Mouse (Mus musculus) cortical plate, adult 2 months (tissue): ENCODE measurements around the gene Nrip3. TPM values are rescaled to one million over a fixed set of nuclear protein-coding genes. Genes with fewer than 3 reads are reported as not detected.

Experiments
- H3K27ac ChIP-seq: fragments of 200-500 bp; 2 replicates; pipeline ENCODE4 v1.5.1; 2012; ENCODE audit warnings: low read length, control low read depth, inconsistent platforms; ENCODE audit not compliant: insufficient read depth
- H3K4me1 ChIP-seq: fragments of 200-500 bp; 2 replicates; pipeline ENCODE4 v1.6.1; 2011; ENCODE audit warnings: low read length; ENCODE audit not compliant: control insufficient read depth, insufficient read depth
- H3K4me3 ChIP-seq: fragments of 200-500 bp; 2 replicates; pipeline ENCODE4 v1.5.1; 2011; ENCODE audit warnings: mild to moderate bottlenecking, low read length, control low read depth; ENCODE audit not compliant: insufficient read depth
- CTCF ChIP-seq: fragments of 200-500 bp; IDR thresholded peaks from 2 replicates; pipeline ENCODE4 v1.5.1; 2011; ENCODE audit warnings: mild to moderate bottlenecking, control low read depth, low read length; ENCODE audit not compliant: insufficient read depth; ENCODE audit errors: extremely low read depth
- POLR2A ChIP-seq: fragments of 200-500 bp; IDR thresholded peaks from 2 replicates; pipeline ENCODE4 v1.6.1; 2011; ENCODE audit warnings: mild to moderate bottlenecking, low read length, control low read depth; ENCODE audit not compliant: insufficient read depth; ENCODE audit errors: extremely low read depth
- polyA plus RNA-seq: library from polyadenylated mRNA; depleted of rRNA; stranded (reverse); fragments of >200 nt; gene quantifications from 2 replicates; pipeline ENCODE4 v1.2.3, GENCODE M21; 2012; rRNA removed

Nrip3 gene
- 45.1 and 47.7 TPM in 2 replicates for polyA plus RNA-seq

DNA sequence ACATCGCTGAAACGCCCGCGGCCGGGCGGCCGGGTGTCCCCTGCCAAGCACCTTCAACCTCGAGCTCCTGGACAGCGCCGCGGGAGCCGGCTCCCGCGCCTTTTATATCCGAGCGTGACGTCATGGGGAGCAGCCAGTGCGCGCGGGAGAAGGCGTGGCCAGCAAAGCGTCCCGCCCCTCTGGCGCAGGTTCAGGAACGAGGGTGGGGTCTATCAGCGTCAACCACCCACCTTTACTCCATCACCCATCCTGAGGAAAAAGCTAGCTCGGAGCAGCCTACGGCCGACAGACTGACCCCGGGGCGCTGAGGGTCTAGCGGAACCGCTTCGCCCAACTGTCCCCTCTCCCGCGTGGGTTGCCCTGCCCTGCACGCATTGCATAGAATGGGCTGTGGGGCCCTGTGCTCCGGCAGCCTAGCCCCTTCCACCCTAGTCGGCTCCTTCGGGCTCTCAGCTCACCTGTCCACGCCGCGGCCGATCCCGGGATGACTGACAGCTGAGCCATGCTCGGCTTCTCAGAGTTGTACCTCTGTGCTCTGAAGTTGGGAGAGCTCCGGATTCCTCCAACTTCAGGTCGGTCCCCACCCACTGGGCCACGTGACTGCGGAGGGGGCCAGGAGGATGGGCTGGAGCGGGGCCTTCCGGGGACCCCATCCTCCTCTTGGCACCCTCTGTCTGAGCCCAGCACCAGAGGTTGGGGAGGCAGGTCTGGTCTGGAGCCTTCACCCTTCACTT is at the start of gene Nrip3:
Gene Nrip3, minus strand, starts transcription at position 556 of the 734 bp plus-strand sequence.
- TF ChIP-seq POLR2A, result peak; percentile 67
- no peak for TF ChIP-seq CTCF
- Histone ChIP-seq H3K4me1 (no peaks in the 10 kb centered on the region), H3K27ac (no peak within 1 kb of the TSS), H3K4me3 (peak within 1 kb of the TSS; percentile 58)

DNA sequence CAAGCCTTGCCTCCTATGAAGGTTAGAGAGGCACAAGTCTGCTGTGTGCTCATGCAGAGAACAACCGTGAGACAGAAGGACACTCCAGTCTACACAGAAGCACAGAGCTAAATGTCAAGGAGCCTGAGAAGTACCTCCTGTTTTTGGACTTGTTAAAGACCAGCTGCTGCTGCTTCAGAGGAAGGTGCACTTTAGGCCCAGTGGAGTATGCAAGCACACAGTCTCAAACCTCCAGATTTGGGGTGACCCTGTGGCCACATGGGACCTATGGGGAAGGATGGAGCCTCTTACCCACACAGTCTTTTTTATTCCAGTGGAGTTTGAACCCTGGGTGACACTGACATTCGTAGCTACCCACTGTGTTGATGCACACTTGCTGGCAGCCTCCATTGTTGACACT is 49.6 kb upstream of the Nrip3 start:
- no peak overlapping the region for H3K4me3 ChIP-seq
- TF ChIP-seq POLR2A, result no peak
- no peak for TF ChIP-seq CTCF
- no peak overlapping the region for H3K27ac ChIP-seq
- H3K4me1 ChIP-seq, result no peaks in the 10 kb centered on the region

DNA sequence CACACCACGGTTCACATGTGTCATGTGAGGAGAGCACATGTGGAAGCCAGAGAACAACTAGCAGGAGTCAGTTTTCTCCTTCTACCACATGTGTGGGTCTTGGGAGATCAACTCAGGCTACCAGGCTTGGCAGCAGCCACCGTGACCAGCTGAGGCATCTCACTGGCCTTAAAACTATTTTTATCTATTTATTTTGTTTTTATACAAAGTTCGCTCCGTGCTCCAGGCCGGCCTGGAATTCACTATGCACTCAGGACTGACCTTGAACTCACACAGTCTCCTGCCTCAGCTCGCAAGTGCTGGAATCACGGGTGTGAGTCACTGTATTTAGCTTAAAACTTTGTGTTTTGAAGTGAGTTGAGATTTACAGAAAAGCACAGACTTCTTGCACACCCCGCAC is 45.1 kb upstream of the Nrip3 start:
- TF ChIP-seq POLR2A (no peak), CTCF (no peak)
- Histone ChIP-seq H3K4me3 (no peak overlapping the region), H3K4me1 (no peaks in the 10 kb centered on the region), H3K27ac (no peak overlapping the region)

DNA sequence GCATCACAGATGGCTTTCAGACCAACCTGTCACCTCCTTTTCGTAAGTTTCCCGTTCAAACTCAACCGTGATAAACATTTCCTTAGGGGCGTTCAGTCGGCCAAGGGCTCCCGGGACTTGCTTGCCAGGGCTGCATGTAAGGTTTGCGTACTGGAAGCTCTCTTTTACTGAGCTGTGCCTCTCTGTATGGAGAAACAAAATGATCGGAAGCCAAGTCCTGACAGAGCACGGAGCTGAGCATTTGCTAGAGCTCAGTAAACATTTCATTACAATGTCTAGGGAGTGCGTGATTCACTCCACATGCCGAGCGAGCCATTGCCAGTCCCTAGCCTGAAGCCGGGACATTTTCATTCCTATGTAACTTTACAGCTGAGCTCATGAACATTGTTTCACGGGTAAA is 43.5 kb upstream of the Nrip3 start:
- TF ChIP-seq POLR2A, result no peak
- TF ChIP-seq CTCF, result no peak
- Histone ChIP-seq H3K4me3 (no peak overlapping the region), H3K27ac (no peak overlapping the region), H3K4me1 (no peaks in the 10 kb centered on the region)

DNA sequence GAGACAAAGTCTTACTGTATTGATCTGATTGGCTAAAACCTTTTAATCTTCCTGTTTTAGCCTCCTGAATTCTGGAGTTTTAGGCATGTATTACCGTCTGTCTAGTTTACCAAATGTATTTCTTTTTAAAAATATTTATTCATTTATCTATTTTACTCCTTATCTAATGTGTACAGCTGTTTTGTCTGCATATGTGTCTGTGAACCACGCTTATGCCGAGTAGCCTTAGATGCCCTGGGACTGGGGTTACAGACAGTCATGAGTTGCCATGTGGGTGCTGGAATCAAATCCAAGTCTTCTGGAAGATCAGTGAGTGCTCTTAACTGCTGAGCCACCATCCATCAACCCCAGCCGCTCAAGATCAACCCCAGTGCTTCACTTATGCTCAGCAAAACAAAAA is 36.8 kb upstream of the Nrip3 start:
- H3K4me1 ChIP-seq, result no peaks in the 10 kb centered on the region
- H3K27ac ChIP-seq, result no peak overlapping the region
- H3K4me3 ChIP-seq, result no peak overlapping the region
- TF ChIP-seq POLR2A (no peak), CTCF (no peak)

DNA sequence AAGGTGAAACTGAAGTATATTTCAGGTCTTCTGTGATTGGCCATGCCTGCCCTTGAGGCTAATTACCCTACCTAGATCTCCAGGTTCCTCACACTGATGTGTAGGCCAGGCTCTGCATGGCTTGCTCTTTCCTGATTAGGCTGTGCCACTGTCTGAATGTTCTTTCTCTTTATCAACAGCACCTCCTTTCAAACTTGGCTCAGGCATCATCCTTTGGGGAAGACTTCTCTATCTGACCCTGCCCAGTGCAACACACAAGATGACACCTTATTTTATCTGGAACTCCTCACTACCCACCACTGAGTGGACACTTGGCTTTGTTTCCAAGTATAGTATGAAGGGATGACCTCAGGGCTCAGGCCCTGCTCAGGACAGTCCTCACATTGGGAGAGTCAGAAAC is 36.1 kb upstream of the Nrip3 start:
- Histone ChIP-seq H3K4me3 (no peak overlapping the region), H3K27ac (no peak overlapping the region), H3K4me1 (no peaks in the 10 kb centered on the region)
- TF ChIP-seq CTCF (no peak), POLR2A (no peak)

DNA sequence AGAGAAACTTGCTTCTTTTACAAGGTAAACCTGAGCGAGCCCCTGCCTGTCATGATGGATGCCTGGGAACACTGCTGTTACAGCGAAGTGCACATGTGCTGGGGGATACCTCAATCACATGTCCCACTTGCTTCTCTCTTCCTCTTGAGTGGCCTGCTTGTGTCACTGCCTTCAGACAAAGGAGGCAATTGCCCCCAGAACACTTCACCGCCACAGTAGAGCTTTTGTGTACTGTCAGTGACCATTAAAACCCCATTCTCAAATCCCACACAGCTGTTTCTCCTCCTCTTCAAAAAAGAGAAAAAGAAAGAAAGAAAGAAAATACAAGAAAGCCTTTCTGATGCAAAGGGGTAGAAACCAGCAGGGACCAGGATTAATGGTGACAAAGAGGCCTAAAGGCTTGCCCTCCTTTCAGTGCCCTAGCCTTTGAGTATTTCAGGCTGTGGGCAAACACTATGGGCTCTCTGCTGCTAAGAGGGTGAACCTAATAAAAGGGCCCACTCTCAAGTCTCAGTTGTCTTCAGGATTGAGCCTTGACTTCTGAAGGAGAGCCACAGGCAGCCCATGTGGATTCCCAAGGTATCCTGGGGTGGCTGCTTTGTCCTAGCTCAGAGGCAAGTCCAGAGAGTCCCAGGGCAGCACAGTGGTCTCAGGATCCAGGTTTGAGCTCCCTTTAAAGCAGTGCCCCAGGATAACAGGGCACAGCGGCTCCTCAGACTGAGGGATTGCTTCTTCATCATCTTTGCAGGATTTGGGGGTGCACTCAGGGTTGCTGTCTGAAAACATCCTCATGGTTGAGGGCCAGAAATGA is 31.7 kb upstream of the Nrip3 start:
- H3K27ac ChIP-seq, result no peak overlapping the region
- TF ChIP-seq POLR2A (no peak), CTCF (no peak)

DNA sequence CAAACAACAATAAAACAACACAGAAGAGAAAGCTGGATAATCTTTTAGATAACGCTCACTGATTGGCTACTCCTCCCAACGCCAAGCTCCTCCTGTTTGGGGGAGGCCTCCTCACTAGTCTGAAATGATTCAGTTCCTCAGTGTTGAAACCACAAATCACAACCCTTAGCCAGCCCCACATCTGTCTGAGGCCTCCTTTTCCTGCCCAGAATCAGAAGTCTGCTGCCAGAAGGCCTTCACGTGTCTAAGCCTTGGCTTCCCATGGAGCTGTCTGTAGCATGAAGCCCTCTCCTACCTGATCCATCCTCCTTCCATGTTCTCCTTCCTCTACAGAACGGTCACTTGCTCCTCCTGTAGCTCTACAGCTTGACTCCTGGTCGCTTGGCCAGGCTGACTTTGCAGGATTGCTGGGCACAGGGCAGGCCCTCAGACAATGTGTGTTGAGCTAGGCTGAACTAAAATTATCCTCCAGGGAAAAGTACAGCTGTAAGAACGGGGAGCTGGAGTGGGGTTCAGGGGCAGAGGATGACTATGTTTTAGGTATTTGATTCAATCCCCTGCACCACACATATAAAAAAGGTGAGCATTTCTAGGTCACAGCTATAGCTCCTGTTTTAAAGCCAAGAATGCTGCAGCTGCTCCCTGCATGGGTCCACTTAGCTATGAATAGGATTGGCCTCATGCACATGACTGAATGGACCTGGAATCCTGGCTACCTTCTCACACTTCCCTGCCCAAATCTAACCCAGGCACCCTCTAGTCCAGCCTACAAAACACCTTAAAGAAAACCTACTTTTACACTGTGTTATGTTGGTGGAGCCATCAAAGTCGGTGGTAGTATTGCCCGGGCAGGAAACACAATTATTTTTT is 26.0 kb upstream of the Nrip3 start:
- H3K4me3 ChIP-seq, result no peak overlapping the region
- no peak for TF ChIP-seq CTCF
- H3K4me1 ChIP-seq, result no peaks in the 10 kb centered on the region
- no peak overlapping the region for H3K27ac ChIP-seq

More for the DNA sequence above, 31.7 kb upstream of the Nrip3 start:
- H3K4me3 ChIP-seq, result no peak overlapping the region
- no peaks in the 10 kb centered on the region for H3K4me1 ChIP-seq

DNA sequence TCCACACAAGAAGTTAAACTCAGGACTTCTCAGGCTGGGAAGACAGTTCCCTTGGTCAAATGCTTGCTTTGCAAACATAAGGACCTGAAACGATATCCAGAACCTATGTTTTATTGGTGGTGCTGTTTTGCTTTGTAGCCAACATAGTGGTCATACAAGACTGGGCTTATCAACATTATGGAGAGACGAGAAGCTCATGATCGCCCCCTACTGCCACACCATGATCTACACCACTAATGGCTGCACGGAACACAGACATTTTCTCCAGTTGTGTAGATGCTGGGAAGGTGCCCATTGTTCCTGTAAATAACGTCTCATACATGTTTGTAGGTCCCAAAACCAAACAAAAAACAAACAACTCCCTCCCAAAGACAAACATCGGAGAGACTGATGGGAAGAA is 23.0 kb upstream of the Nrip3 start:
- Histone ChIP-seq H3K4me1 (no peaks in the 10 kb centered on the region), H3K4me3 (no peak overlapping the region), H3K27ac (no peak overlapping the region)
- TF ChIP-seq POLR2A (no peak), CTCF (peak; percentile 47)

DNA sequence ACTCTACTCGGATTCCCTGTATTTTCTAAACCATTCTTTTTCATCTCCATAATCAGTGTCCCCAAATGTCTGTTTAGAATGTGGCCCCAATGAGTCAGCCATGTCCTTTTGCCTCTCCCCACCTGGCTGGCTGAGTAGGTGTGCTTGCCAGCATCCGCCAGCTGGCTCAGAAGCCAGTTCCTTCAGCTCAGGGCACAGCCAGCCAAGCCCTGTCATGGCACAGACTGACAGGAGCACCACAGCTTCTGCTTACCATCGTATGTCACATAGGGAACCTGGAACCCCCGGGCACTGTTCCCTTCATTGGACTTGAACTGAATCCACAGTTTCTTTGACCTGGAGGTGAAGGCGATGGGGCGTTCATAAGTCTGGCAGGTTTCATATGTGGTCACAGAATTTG is 22.5 kb upstream of the Nrip3 start:
- H3K4me3 ChIP-seq, result no peak overlapping the region
- H3K4me1 ChIP-seq, result no peaks in the 10 kb centered on the region
- no peak for TF ChIP-seq POLR2A
- TF ChIP-seq CTCF, result no peak
- H3K27ac ChIP-seq, result no peak overlapping the region
